Mouse (Mus musculus): ENCODE data around the gene Pagr1a. TPM values are rescaled to one million over a fixed set of nuclear protein-coding genes. Genes with fewer than 3 reads are reported as not detected.

The Pagr1a gene
- polyA plus RNA-seq (2014; fragmentation: Illumina TruSeq; extraction: RNeasy Lipid Tissue Mini Kit (QIAGEN cat#74804); ENCODE audit: low read depth, low replicate concordance) = not detected

GRCm38 (mm10) chr7:127016971-127017949 is at the start of gene Pagr1a:
Gene Pagr1a, minus strand, starts transcription at chr7:127017352.

GRCm38 (mm10) chr7:127041851-127042672 is 24.9 kb upstream of the Pagr1a start, which contains the start of gene Kif22:
Gene Kif22, minus strand, starts transcription at chr7:127042471.

GRCm38 (mm10) chr7:127026984-127027726 is 10.0 kb upstream of the Pagr1a start, which contains the start of gene Maz:
Gene Maz, minus strand, starts transcription at chr7:127027037.

GRCm38 (mm10) chr7:127020901-127021562 is 3.9 kb upstream of the Pagr1a start, which contains the start of the genes Gm42742 and Prrt2:
Gene Gm42742, minus strand, starts transcription at chr7:127021097.
Gene Prrt2, minus strand, starts transcription at chr7:127021211.

GRCm38 (mm10) chr7:127016481-127016485 is 869 bp downstream of the Pagr1a start, which contains the start of gene Pagr1b:
Gene Pagr1b, minus strand, starts transcription at chr7:127016484.

GRCm38 (mm10) chr7:127014320-127014719 is 2.8 kb downstream of the Pagr1a start, which contains the start of gene Mvp:
Gene Mvp, minus strand, starts transcription at chr7:127014621.

GRCm38 (mm10) chr7:126975950-126976866 is 40.9 kb downstream of the Pagr1a start, which contains the start of gene Cdiptos:
Gene Cdiptos, minus strand, starts transcription at chr7:126976098.

GRCm38 (mm10) chr7:126975893-126975949 is 41.4 kb downstream of the Pagr1a start, which contains the start of gene Cdipt:
Gene Cdipt, plus strand, starts transcription at chr7:126975914.

Other genes starting within 250 kb of the Pagr1a start
- 135 TPM for gene Ypel3, start 240.4 kb downstream of the Pagr1a start, polyA plus RNA-seq (2014; fragmentation: Illumina TruSeq; extraction: RNeasy Lipid Tissue Mini Kit (QIAGEN cat#74804); ENCODE audit: low read depth, low replicate concordance)
- gene Tbx6, start 235.9 kb downstream of the Pagr1a start, polyA plus RNA-seq (2014; fragmentation: Illumina TruSeq; extraction: RNeasy Lipid Tissue Mini Kit (QIAGEN cat#74804); ENCODE audit: low read depth, low replicate concordance) = 1.4 TPM
- 76.2 TPM for gene Ppp4c, start 224.9 kb downstream of the Pagr1a start, polyA plus RNA-seq (2014; fragmentation: Illumina TruSeq; extraction: RNeasy Lipid Tissue Mini Kit (QIAGEN cat#74804); ENCODE audit: low read depth, low replicate concordance)
- gene Fam57b, start 219.7 kb downstream of the Pagr1a start, polyA plus RNA-seq (2014; fragmentation: Illumina TruSeq; extraction: RNeasy Lipid Tissue Mini Kit (QIAGEN cat#74804); ENCODE audit: low read depth, low replicate concordance) = 5.7 TPM
- gene 4930451I11Rik, start 185.7 kb downstream of the Pagr1a start, polyA plus RNA-seq (2014; fragmentation: Illumina TruSeq; extraction: RNeasy Lipid Tissue Mini Kit (QIAGEN cat#74804); ENCODE audit: low read depth, low replicate concordance) = 1.2 TPM
- gene Doc2a, start 169.9 kb downstream of the Pagr1a start, polyA plus RNA-seq (2014; fragmentation: Illumina TruSeq; extraction: RNeasy Lipid Tissue Mini Kit (QIAGEN cat#74804); ENCODE audit: low read depth, low replicate concordance) = not detected
- gene Hirip3, start 155.4 kb downstream of the Pagr1a start, polyA plus RNA-seq (2014; fragmentation: Illumina TruSeq; extraction: RNeasy Lipid Tissue Mini Kit (QIAGEN cat#74804); ENCODE audit: low read depth, low replicate concordance) = 20.1 TPM
- gene Ino80e, start 155.0 kb downstream of the Pagr1a start, polyA plus RNA-seq (2014; fragmentation: Illumina TruSeq; extraction: RNeasy Lipid Tissue Mini Kit (QIAGEN cat#74804); ENCODE audit: low read depth, low replicate concordance) = 32.6 TPM
- 53.1 TPM for gene Taok2, start 132.6 kb downstream of the Pagr1a start, polyA plus RNA-seq (2014; fragmentation: Illumina TruSeq; extraction: RNeasy Lipid Tissue Mini Kit (QIAGEN cat#74804); ENCODE audit: low read depth, low replicate concordance)
- 58.2 TPM for gene Tmem219, start 94.4 kb downstream of the Pagr1a start, polyA plus RNA-seq (2014; fragmentation: Illumina TruSeq; extraction: RNeasy Lipid Tissue Mini Kit (QIAGEN cat#74804); ENCODE audit: low read depth, low replicate concordance)
- gene Kctd13, start 88.5 kb downstream of the Pagr1a start, polyA plus RNA-seq (2014; fragmentation: Illumina TruSeq; extraction: RNeasy Lipid Tissue Mini Kit (QIAGEN cat#74804); ENCODE audit: low read depth, low replicate concordance) = 12.5 TPM
- 0.30 TPM for gene Asphd1, start 67.8 kb downstream of the Pagr1a start, polyA plus RNA-seq (2014; fragmentation: Illumina TruSeq; extraction: RNeasy Lipid Tissue Mini Kit (QIAGEN cat#74804); ENCODE audit: low read depth, low replicate concordance)
- 1.5 TPM for gene Sez6l2, start 66.8 kb downstream of the Pagr1a start, polyA plus RNA-seq (2014; fragmentation: Illumina TruSeq; extraction: RNeasy Lipid Tissue Mini Kit (QIAGEN cat#74804); ENCODE audit: low read depth, low replicate concordance)
- 96.0 TPM for gene Cdipt, start 41.4 kb downstream of the Pagr1a start, polyA plus RNA-seq (2014; fragmentation: Illumina TruSeq; extraction: RNeasy Lipid Tissue Mini Kit (QIAGEN cat#74804); ENCODE audit: low read depth, low replicate concordance)
- gene Cdiptos, start 41.3 kb downstream of the Pagr1a start, polyA plus RNA-seq (2014; fragmentation: Illumina TruSeq; extraction: RNeasy Lipid Tissue Mini Kit (QIAGEN cat#74804); ENCODE audit: low read depth, low replicate concordance) = 29.3 TPM
- 50.9 TPM for gene Mvp, start 2.7 kb downstream of the Pagr1a start, polyA plus RNA-seq (2014; fragmentation: Illumina TruSeq; extraction: RNeasy Lipid Tissue Mini Kit (QIAGEN cat#74804); ENCODE audit: low read depth, low replicate concordance)
- gene Pagr1b, start 868 bp downstream of the Pagr1a start, polyA plus RNA-seq (2014; fragmentation: Illumina TruSeq; extraction: RNeasy Lipid Tissue Mini Kit (QIAGEN cat#74804); ENCODE audit: low read depth, low replicate concordance) = 1.6 TPM
- gene Gm42742, start 3.7 kb upstream of the Pagr1a start, polyA plus RNA-seq (2014; fragmentation: Illumina TruSeq; extraction: RNeasy Lipid Tissue Mini Kit (QIAGEN cat#74804); ENCODE audit: low read depth, low replicate concordance) = 26.3 TPM
- gene Prrt2, start 3.9 kb upstream of the Pagr1a start, polyA plus RNA-seq (2014; fragmentation: Illumina TruSeq; extraction: RNeasy Lipid Tissue Mini Kit (QIAGEN cat#74804); ENCODE audit: low read depth, low replicate concordance) = 2.7 TPM
- gene Maz, start 9.7 kb upstream of the Pagr1a start, polyA plus RNA-seq (2014; fragmentation: Illumina TruSeq; extraction: RNeasy Lipid Tissue Mini Kit (QIAGEN cat#74804); ENCODE audit: low read depth, low replicate concordance) = 78.3 TPM
- 3.2 TPM for gene Kif22, start 25.1 kb upstream of the Pagr1a start, polyA plus RNA-seq (2014; fragmentation: Illumina TruSeq; extraction: RNeasy Lipid Tissue Mini Kit (QIAGEN cat#74804); ENCODE audit: low read depth, low replicate concordance)
- 1.4 TPM for gene Zg16, start 70.0 kb upstream of the Pagr1a start, polyA plus RNA-seq (2014; fragmentation: Illumina TruSeq; extraction: RNeasy Lipid Tissue Mini Kit (QIAGEN cat#74804); ENCODE audit: low read depth, low replicate concordance)
- 12.4 TPM for gene AI467606, start 74.0 kb upstream of the Pagr1a start, polyA plus RNA-seq (2014; fragmentation: Illumina TruSeq; extraction: RNeasy Lipid Tissue Mini Kit (QIAGEN cat#74804); ENCODE audit: low read depth, low replicate concordance)
- 1.2 TPM for gene Qprt, start 104.9 kb upstream of the Pagr1a start, polyA plus RNA-seq (2014; fragmentation: Illumina TruSeq; extraction: RNeasy Lipid Tissue Mini Kit (QIAGEN cat#74804); ENCODE audit: low read depth, low replicate concordance)
- 1.4 TPM for gene Spn, start 120.5 kb upstream of the Pagr1a start, polyA plus RNA-seq (2014; fragmentation: Illumina TruSeq; extraction: RNeasy Lipid Tissue Mini Kit (QIAGEN cat#74804); ENCODE audit: low read depth, low replicate concordance)
- gene Cd2bp2, start 178.7 kb upstream of the Pagr1a start, polyA plus RNA-seq (2014; fragmentation: Illumina TruSeq; extraction: RNeasy Lipid Tissue Mini Kit (QIAGEN cat#74804); ENCODE audit: low read depth, low replicate concordance) = 52.6 TPM
- gene Tbc1d10b, start 191.1 kb upstream of the Pagr1a start, polyA plus RNA-seq (2014; fragmentation: Illumina TruSeq; extraction: RNeasy Lipid Tissue Mini Kit (QIAGEN cat#74804); ENCODE audit: low read depth, low replicate concordance) = 27.7 TPM
- gene Mylpf, start 191.5 kb upstream of the Pagr1a start, polyA plus RNA-seq (2014; fragmentation: Illumina TruSeq; extraction: RNeasy Lipid Tissue Mini Kit (QIAGEN cat#74804); ENCODE audit: low read depth, low replicate concordance) = 4.2 TPM
- 14.2 TPM for gene Zfp553, start 215.7 kb upstream of the Pagr1a start, polyA plus RNA-seq (2014; fragmentation: Illumina TruSeq; extraction: RNeasy Lipid Tissue Mini Kit (QIAGEN cat#74804); ENCODE audit: low read depth, low replicate concordance)
- gene Sept1, start 215.8 kb upstream of the Pagr1a start, polyA plus RNA-seq (2014; fragmentation: Illumina TruSeq; extraction: RNeasy Lipid Tissue Mini Kit (QIAGEN cat#74804); ENCODE audit: low read depth, low replicate concordance) = 11.1 TPM
- gene Zfp771, start 226.9 kb upstream of the Pagr1a start, polyA plus RNA-seq (2014; fragmentation: Illumina TruSeq; extraction: RNeasy Lipid Tissue Mini Kit (QIAGEN cat#74804); ENCODE audit: low read depth, low replicate concordance) = 20.6 TPM
- gene Dctpp1, start 243.4 kb upstream of the Pagr1a start, polyA plus RNA-seq (2014; fragmentation: Illumina TruSeq; extraction: RNeasy Lipid Tissue Mini Kit (QIAGEN cat#74804); ENCODE audit: low read depth, low replicate concordance) = 31.2 TPM

Measured in adipose tissue, adult 10 weeks (tissue).